ENCODE assay signal across 15 mouse cellular contexts in genomic region chr3:52879700-52880099, GRCm38 (mm10).
DNase-seq lines count a peak whose midpoint lies in the region; ATAC-seq and TF ChIP-seq lines count a peak whose summit lies in the region.
"Had no signal": no experiment of that assay in that cellular context is flagged by ENCODE, and none has a peak within 500 bp of the region (broad histone marks: within the 10 kb centered on the region; RNA-seq: fewer than 3 reads in every experiment).

No protein-coding gene starts in this region.

- H3K36me3 ChIP-seq in forebrain, embryonic 14.5 days (ENCODE audit: control insufficient read depth, insufficient read depth, low read length), result no peaks in the 10 kb centered on the region
- no peaks in the 10 kb centered on the region for H3K36me3 ChIP-seq in forebrain, embryonic 10.5 days (replicated peaks)
- no peaks in the 10 kb centered on the region for H3K36me3 ChIP-seq in hindbrain, postnatal 0 days (ENCODE audit: insufficient read depth, low read length)
- H3K36me3 ChIP-seq in hindbrain, embryonic 12.5 days, result no peaks in the 10 kb centered on the region
- H3K36me3 ChIP-seq: heart, embryonic 13.5 days; liver, embryonic 12.5 days; lung, embryonic 15.5 days; midbrain, embryonic 13.5 days had no signal

- DNase-seq in forebrain, embryonic 14.5 days (ENCODE audit: low spot score), result peak; percentile 11
- no peak for DNase-seq in forebrain, embryonic 10.5 days (ENCODE audit: extremely low spot score, low spot score)
- peak; percentile 36 for DNase-seq in hindbrain, postnatal 0 days (ENCODE audit: low spot score)
- DNase-seq in brain, embryonic 14.5 days (ENCODE audit: low read depth), result peak; percentile 27
- peak; percentile 9 to 15 for DNase-seq in layer of hippocampus, postnatal 14 days (ENCODE audit: low spot score in 2 of 2)
- no peak for DNase-seq in embryo, embryonic 10 days (ENCODE audit: low spot score)
- DNase-seq: adrenal gland, adult 8-10 months; kidney, adult 2 months; kidney, postnatal 25 days; right cerebral cortex, postnatal 14 days had no signal

- no peak for TF ChIP-seq CTCF in hindbrain, postnatal 0 days (IDR thresholded peaks at IDR 0.05; ENCODE audit: low read depth)
- TF ChIP-seq CTCF in brain, embryonic 14.5 days (IDR thresholded peaks at IDR 0.05; ENCODE audit: borderline replicate concordance, extremely low read depth, insufficient read depth, insufficient read length), result no peak

- no peak overlapping the region for H3K4me2 ChIP-seq in forebrain, embryonic 14.5 days (ENCODE audit: low read length)
- H3K4me2 ChIP-seq in hindbrain, postnatal 0 days (ENCODE audit: low read depth, low read length), result peak overlapping the region; percentile 44
- H3K4me2 ChIP-seq in hindbrain, embryonic 12.5 days (replicated peaks), result no peak overlapping the region
- H3K4me2 ChIP-seq: heart, embryonic 13.5 days; liver, embryonic 12.5 days; lung, embryonic 15.5 days; midbrain, embryonic 13.5 days had no signal

- no peak overlapping the region for H3K4me3 ChIP-seq in forebrain, embryonic 14.5 days (ENCODE audit: low read depth, low read length)
- no peak overlapping the region for H3K4me3 ChIP-seq in forebrain, embryonic 10.5 days
- no peak overlapping the region; the same call in 1 of the 2 replicates for H3K4me3 ChIP-seq in hindbrain, postnatal 0 days (ENCODE audit: low read length)
- H3K4me3 ChIP-seq in hindbrain, embryonic 12.5 days, result no peak overlapping the region
- H3K4me3 ChIP-seq: heart, embryonic 13.5 days; liver, embryonic 12.5 days; lung, embryonic 15.5 days; midbrain, embryonic 13.5 days had no signal

- no peak overlapping the region for H3K9ac ChIP-seq in forebrain, embryonic 14.5 days (ENCODE audit: low read length)
- no peak overlapping the region for H3K9ac ChIP-seq in hindbrain, postnatal 0 days (replicated peaks; ENCODE audit: low read length)
- no peak overlapping the region for H3K9ac ChIP-seq in hindbrain, embryonic 12.5 days
- H3K9ac ChIP-seq: heart, embryonic 13.5 days; liver, embryonic 12.5 days; lung, embryonic 15.5 days; midbrain, embryonic 13.5 days had no signal

- H3K9me3 ChIP-seq in forebrain, embryonic 14.5 days (replicated peaks; ENCODE audit: control insufficient read depth, low read length), result no peaks in the 10 kb centered on the region
- H3K9me3 ChIP-seq in forebrain, embryonic 10.5 days, result no peaks in the 10 kb centered on the region
- no peaks in the 10 kb centered on the region for H3K9me3 ChIP-seq in hindbrain, postnatal 0 days (ENCODE audit: low read length)
- no peaks in the 10 kb centered on the region for H3K9me3 ChIP-seq in hindbrain, embryonic 12.5 days (replicated peaks)
- H3K9me3 ChIP-seq: heart, embryonic 13.5 days; liver, embryonic 12.5 days; lung, embryonic 15.5 days; midbrain, embryonic 13.5 days had no signal

- no peak for TF ChIP-seq POLR2A in brain, embryonic 14.5 days (IDR thresholded peaks at IDR 0.05; ENCODE audit: borderline replicate concordance, extremely low read depth, insufficient read depth, insufficient read length, poor library complexity, severe bottlenecking)

- no peak for ATAC-seq in forebrain, embryonic 14.5 days
- no peak for ATAC-seq in hindbrain, postnatal 0 days
- no peak for ATAC-seq in hindbrain, embryonic 12.5 days (ENCODE audit: low FRiP score)
- ATAC-seq: liver, embryonic 12.5 days; midbrain, embryonic 13.5 days had no signal

- WGBS in forebrain, embryonic 14.5 days, result 76% methylated on average over 10 of the region's 10 CpGs
- 86% methylated on average over 10 of the region's 10 CpGs for WGBS in forebrain, embryonic 10.5 days
- WGBS in hindbrain, postnatal 0 days, result 58% methylated on average over 10 of the region's 10 CpGs
- WGBS in hindbrain, embryonic 12.5 days, result 85% methylated on average over 10 of the region's 10 CpGs

- no peak overlapping the region for H3K27ac ChIP-seq in forebrain, embryonic 14.5 days (ENCODE audit: low read depth, low read length)
- H3K27ac ChIP-seq in forebrain, embryonic 10.5 days, result no peak overlapping the region
- no peak overlapping the region for H3K27ac ChIP-seq in hindbrain, postnatal 0 days
- no peak overlapping the region for H3K27ac ChIP-seq in hindbrain, embryonic 12.5 days
- H3K27ac ChIP-seq: heart, embryonic 13.5 days; liver, embryonic 12.5 days; lung, embryonic 15.5 days; midbrain, embryonic 13.5 days had no signal

- H3K4me1 ChIP-seq in forebrain, embryonic 14.5 days (ENCODE audit: control insufficient read depth, insufficient read depth, low read length), result no peaks in the 10 kb centered on the region
- H3K4me1 ChIP-seq in forebrain, embryonic 10.5 days, result no peaks in the 10 kb centered on the region
- no peaks in the 10 kb centered on the region for H3K4me1 ChIP-seq in hindbrain, postnatal 0 days (ENCODE audit: insufficient read depth, low read length)
- H3K4me1 ChIP-seq in hindbrain, embryonic 12.5 days, result no peaks in the 10 kb centered on the region
- H3K4me1 ChIP-seq: liver, embryonic 12.5 days; lung, embryonic 15.5 days; midbrain, embryonic 13.5 days had no signal

- H3K27me3 ChIP-seq in forebrain, embryonic 14.5 days (replicated peaks; ENCODE audit: control insufficient read depth, insufficient read depth, low read length), result no peaks in the 10 kb centered on the region
- H3K27me3 ChIP-seq in forebrain, embryonic 10.5 days (ENCODE audit: poor library complexity, severe bottlenecking), result no peaks in the 10 kb centered on the region
- no peaks in the 10 kb centered on the region for H3K27me3 ChIP-seq in hindbrain, postnatal 0 days (ENCODE audit: insufficient read depth, low read length)
- no peaks in the 10 kb centered on the region for H3K27me3 ChIP-seq in hindbrain, embryonic 12.5 days
- H3K27me3 ChIP-seq: heart, embryonic 13.5 days; liver, embryonic 12.5 days; lung, embryonic 15.5 days; midbrain, embryonic 13.5 days had no signal

Comparison
In these comparisons a context has a peak if more than half of its experiments do, and no peak if none do; other contexts are left out.
1. DNase-seq: peak in forebrain, embryonic 14.5 days (single experiment), hindbrain, postnatal 0 days (single experiment), brain, embryonic 14.5 days (single experiment) and layer of hippocampus, postnatal 14 days (2 of 2); none in forebrain, embryonic 10.5 days (single experiment) and embryo, embryonic 10 days (single experiment).